Mouse (Mus musculus): ENCODE data around the gene Mpzl2. TPM values are rescaled to one million over a fixed set of nuclear protein-coding genes. Genes with fewer than 3 reads are reported as not detected.

The Mpzl2 gene
- total and polyA plus RNA-seq, 2 experiments from 2014 or later, result 2.0 to 4.6 TPM

- DNase-seq, result no peak
- no peak overlapping the region for H3K4me2 ChIP-seq (ENCODE audit: low read depth)
- no peak overlapping the region for H3K9ac ChIP-seq
- H3K4me1 ChIP-seq (ENCODE audit: insufficient read depth), result no peaks in the 10 kb centered on the region
- no peak overlapping the region for H3K27ac ChIP-seq (ENCODE audit: low read depth, low read length)
- 92% methylated on average over 16 of the region's 16 CpGs for WGBS
- no peaks in the 10 kb centered on the region for H3K9me3 ChIP-seq (ENCODE audit: low read length)
- H3K36me3 ChIP-seq (ENCODE audit: insufficient read depth), result no peaks in the 10 kb centered on the region
- H3K27me3 ChIP-seq (ENCODE audit: insufficient read depth, low read length), result peaks cover 24% of the 10 kb centered on the region
- no peak for TF ChIP-seq CTCF (IDR thresholded peaks at IDR 0.05; ENCODE audit: low read depth)
- no peak for ATAC-seq
- H3K4me3 ChIP-seq (ENCODE audit: low read depth, low read length), result no peak overlapping the region
These were observed 7.4 kb downstream of the Mpzl2 start for GRCm38 (mm10) chr9:45046973-45047372.

DNA sequence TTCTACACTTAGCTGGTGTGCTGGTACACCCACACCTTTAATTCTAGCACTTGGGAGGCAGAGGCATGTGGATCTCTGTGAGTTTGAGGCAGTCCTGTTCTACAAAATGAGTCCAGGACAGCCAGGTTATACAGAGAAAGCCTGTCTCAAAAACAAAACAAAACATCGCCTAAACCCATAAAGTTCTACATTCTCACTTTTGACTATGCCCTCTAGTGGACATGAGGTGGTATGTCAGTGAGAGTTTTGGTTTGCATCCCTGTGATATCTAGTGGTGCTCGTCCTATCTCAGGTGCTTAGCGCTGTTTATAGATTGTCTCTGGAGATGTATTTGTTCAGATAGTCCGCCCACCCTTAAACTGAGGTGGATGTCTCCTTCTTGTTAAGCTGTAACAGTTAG lies 8.9 kb downstream of the Mpzl2 start:
- H3K9ac ChIP-seq, result no peak overlapping the region
- DNase-seq, result peak; percentile 40
- H3K4me1 ChIP-seq (ENCODE audit: insufficient read depth), result no peaks in the 10 kb centered on the region
- no peaks in the 10 kb centered on the region for H3K9me3 ChIP-seq (ENCODE audit: low read length)
- no peaks in the 10 kb centered on the region for H3K36me3 ChIP-seq (ENCODE audit: insufficient read depth)
- peaks cover 18% of the 10 kb centered on the region for H3K27me3 ChIP-seq (ENCODE audit: insufficient read depth, low read length)
- no peak overlapping the region for H3K4me2 ChIP-seq (ENCODE audit: low read depth)
- no peak overlapping the region for H3K27ac ChIP-seq (ENCODE audit: low read depth, low read length)
- no peak for ATAC-seq
- 20% methylated on average over 4 of the region's 4 CpGs for WGBS
- TF ChIP-seq CTCF (IDR thresholded peaks at IDR 0.05; ENCODE audit: low read depth), result peak; percentile 83
- no peak overlapping the region for H3K4me3 ChIP-seq (ENCODE audit: low read depth, low read length)

- no peak for ATAC-seq
- Histone ChIP-seq H3K4me1 (ENCODE audit: insufficient read depth) (no peaks in the 10 kb centered on the region), H3K9me3 (ENCODE audit: low read length) (no peaks in the 10 kb centered on the region), H3K4me2 (ENCODE audit: low read depth) (no peak overlapping the region), H3K36me3 (ENCODE audit: insufficient read depth) (no peaks in the 10 kb centered on the region), H3K27ac (ENCODE audit: low read depth, low read length) (no peak overlapping the region), H3K27me3 (ENCODE audit: insufficient read depth, low read length) (peaks cover 12% of the 10 kb centered on the region), H3K9ac (no peak overlapping the region), H3K4me3 (ENCODE audit: low read depth, low read length) (no peak overlapping the region)
- no peak for DNase-seq
- TF ChIP-seq CTCF (IDR thresholded peaks at IDR 0.05; ENCODE audit: low read depth), result no peak
- 79% methylated on average over 1 of the region's 1 CpGs for WGBS
These were observed 10.1 kb downstream of the Mpzl2 start for GRCm38 (mm10) chr9:45049731-45050130.

GRCm38 (mm10) chr9:45050301-45050700 lies 10.7 kb downstream of the Mpzl2 start:
- Histone ChIP-seq H3K27me3 (ENCODE audit: insufficient read depth, low read length) (peaks cover 12% of the 10 kb centered on the region), H3K36me3 (ENCODE audit: insufficient read depth) (no peaks in the 10 kb centered on the region), H3K4me2 (ENCODE audit: low read depth) (no peak overlapping the region), H3K4me3 (ENCODE audit: low read depth, low read length) (no peak overlapping the region), H3K4me1 (ENCODE audit: insufficient read depth) (no peaks in the 10 kb centered on the region), H3K9me3 (ENCODE audit: low read length) (no peaks in the 10 kb centered on the region), H3K9ac (no peak overlapping the region), H3K27ac (ENCODE audit: low read depth, low read length) (no peak overlapping the region)
- ATAC-seq (no peak), DNase-seq (no peak)
- 84% methylated on average over 2 of the region's 2 CpGs for WGBS
- TF ChIP-seq CTCF (IDR thresholded peaks at IDR 0.05; ENCODE audit: low read depth), result no peak

GRCm38 (mm10) chr9:45055082-45055713 lies 15.6 kb downstream of the Mpzl2 start, which contains the start of gene Mpzl3:
Mpzl3 (plus strand) TSS chr9:45055186.
- peak within 1 kb of the TSS; percentile 52 for H3K4me2 ChIP-seq (ENCODE audit: low read depth)
- DNase-seq (peak; percentile 97), ATAC-seq (peak; percentile 99)
- no peaks in the 10 kb centered on the region for H3K9me3 ChIP-seq (ENCODE audit: low read length)
- no peaks in the 10 kb centered on the region for H3K36me3 ChIP-seq (ENCODE audit: insufficient read depth)
- H3K4me1 ChIP-seq (ENCODE audit: insufficient read depth), result no peaks in the 10 kb centered on the region
- peak within 1 kb of the TSS; percentile 65 for H3K9ac ChIP-seq
- under 1% methylated on average over 33 of the region's 33 CpGs for WGBS
- H3K27me3 ChIP-seq (ENCODE audit: insufficient read depth, low read length), result peaks cover 22% of the 10 kb centered on the region
- peak within 1 kb of the TSS; percentile 61 for H3K4me3 ChIP-seq (ENCODE audit: low read depth, low read length)
- H3K27ac ChIP-seq (ENCODE audit: low read depth, low read length), result peak within 1 kb of the TSS; percentile 99
- TF ChIP-seq CTCF (IDR thresholded peaks at IDR 0.05; ENCODE audit: low read depth), result peak; percentile 21; the same call in 1 of the 2 replicates

DNA sequence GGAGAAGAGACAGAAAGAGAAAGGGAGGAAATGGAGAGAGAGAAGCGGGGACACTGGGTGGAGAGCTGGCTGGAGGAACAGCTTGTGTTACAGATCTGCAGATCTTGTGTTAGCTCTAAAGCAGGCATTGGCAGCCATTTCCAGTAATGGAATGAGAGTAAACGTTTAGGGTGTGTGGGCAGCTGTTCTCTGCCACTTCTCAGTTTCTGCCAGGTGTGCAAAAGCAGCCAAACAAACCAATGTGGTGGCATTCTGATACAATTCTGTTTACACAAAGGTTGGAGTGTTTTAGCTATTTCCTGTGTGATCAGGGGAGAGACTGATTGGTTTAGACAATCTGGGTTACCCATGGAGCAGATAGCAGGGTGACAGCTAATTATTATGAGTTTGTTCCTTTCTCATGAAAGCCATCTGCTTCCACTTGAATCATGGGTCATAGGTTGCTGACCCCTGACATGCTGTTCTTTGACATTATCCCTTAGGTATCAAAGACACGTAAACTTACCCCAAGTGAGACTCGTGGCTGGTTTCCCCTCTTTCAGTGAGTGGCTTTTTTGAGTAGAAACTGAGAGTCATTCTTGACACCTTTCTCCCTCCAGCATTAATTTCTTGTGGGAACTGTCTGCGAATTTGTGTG lies 18.8 kb downstream of the Mpzl2 start:
- no peak overlapping the region for H3K4me2 ChIP-seq (ENCODE audit: low read depth)
- ATAC-seq, result no peak
- H3K9ac ChIP-seq, result no peak overlapping the region
- no peak overlapping the region for H3K4me3 ChIP-seq (ENCODE audit: low read depth, low read length)
- DNase-seq, result no peak
- H3K9me3 ChIP-seq (ENCODE audit: low read length), result no peaks in the 10 kb centered on the region
- H3K4me1 ChIP-seq (ENCODE audit: insufficient read depth), result no peaks in the 10 kb centered on the region
- no peak overlapping the region for H3K27ac ChIP-seq (ENCODE audit: low read depth, low read length)
- 50% methylated on average over 5 of the region's 5 CpGs for WGBS
- no peaks in the 10 kb centered on the region for H3K36me3 ChIP-seq (ENCODE audit: insufficient read depth)
- TF ChIP-seq CTCF (IDR thresholded peaks at IDR 0.05; ENCODE audit: low read depth), result no peak
- H3K27me3 ChIP-seq (ENCODE audit: insufficient read depth, low read length), result peaks cover 10% of the 10 kb centered on the region

- Histone ChIP-seq H3K4me2 (ENCODE audit: low read depth) (no peak overlapping the region), H3K4me1 (ENCODE audit: insufficient read depth) (no peaks in the 10 kb centered on the region), H3K9ac (no peak overlapping the region), H3K27ac (ENCODE audit: low read depth, low read length) (no peak overlapping the region), H3K27me3 (ENCODE audit: insufficient read depth, low read length) (peaks cover 10% of the 10 kb centered on the region), H3K9me3 (ENCODE audit: low read length) (no peaks in the 10 kb centered on the region), H3K4me3 (ENCODE audit: low read depth, low read length) (no peak overlapping the region), H3K36me3 (ENCODE audit: insufficient read depth) (no peaks in the 10 kb centered on the region)
- no peak for ATAC-seq
- no peak for DNase-seq
- TF ChIP-seq CTCF (IDR thresholded peaks at IDR 0.05; ENCODE audit: low read depth), result no peak
- 42% methylated on average over 7 of the region's 7 CpGs for WGBS
These were observed 20.6 kb downstream of the Mpzl2 start for GRCm38 (mm10) chr9:45060151-45060550.
